Mouse (Mus musculus) cerebellum, postnatal 25 days (tissue): ENCODE measurements at regions not wholly inside any gene's neighbourhood (a gene's known extent, or its start where the extent isn't known, plus 50 kb on each side); places are given as distances from the start of the nearest gene placed in this dataset.

Experiments used
- DNase-seq, 2 experiments: peaks; one replicate each; pipeline ENCODE4 v3.0.0; 2021; ENCODE audit warnings: mixed read lengths in 2 of 2

DNA sequence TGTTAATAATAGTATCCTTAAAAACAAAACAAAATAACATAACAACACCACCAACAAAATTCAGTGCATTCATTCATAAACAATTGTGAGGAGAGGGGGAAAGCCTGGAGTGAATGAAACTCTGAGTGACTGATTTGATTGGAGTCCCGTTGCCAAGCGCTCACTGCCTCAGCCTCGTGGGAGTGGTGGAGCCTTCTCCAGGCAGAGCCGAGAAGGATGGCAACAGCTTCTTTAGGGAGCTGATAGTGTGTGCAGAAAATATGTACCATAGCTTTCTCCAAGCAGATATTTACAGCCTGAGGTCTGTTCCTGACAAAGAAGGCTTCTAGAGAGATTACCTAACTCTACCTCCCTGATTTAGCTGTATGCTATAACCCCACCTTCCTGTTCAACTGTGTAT is 266.5 kb upstream of the Pik3r1 start:
- DNase-seq = no peak

DNA sequence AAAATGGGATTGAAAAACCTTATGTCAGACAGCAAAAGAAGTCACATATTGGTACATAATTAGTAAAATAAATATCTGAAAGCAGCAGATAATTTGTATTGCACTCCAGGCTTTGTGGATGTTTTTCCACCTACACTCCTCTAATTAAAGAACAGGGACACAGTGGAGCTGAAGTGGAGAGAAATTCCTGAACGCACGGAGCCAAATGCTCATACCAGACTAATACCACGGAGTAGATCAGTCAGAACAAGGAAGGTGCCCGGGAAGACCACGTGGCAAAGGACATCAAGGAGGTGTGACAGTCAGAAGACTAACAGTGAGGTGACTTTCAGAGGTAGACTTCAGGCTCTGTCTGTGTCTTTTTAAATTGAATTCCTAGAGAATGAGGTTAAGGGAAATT is 268.0 kb upstream of the Pik3r1 start:
- no peak for DNase-seq

DNA sequence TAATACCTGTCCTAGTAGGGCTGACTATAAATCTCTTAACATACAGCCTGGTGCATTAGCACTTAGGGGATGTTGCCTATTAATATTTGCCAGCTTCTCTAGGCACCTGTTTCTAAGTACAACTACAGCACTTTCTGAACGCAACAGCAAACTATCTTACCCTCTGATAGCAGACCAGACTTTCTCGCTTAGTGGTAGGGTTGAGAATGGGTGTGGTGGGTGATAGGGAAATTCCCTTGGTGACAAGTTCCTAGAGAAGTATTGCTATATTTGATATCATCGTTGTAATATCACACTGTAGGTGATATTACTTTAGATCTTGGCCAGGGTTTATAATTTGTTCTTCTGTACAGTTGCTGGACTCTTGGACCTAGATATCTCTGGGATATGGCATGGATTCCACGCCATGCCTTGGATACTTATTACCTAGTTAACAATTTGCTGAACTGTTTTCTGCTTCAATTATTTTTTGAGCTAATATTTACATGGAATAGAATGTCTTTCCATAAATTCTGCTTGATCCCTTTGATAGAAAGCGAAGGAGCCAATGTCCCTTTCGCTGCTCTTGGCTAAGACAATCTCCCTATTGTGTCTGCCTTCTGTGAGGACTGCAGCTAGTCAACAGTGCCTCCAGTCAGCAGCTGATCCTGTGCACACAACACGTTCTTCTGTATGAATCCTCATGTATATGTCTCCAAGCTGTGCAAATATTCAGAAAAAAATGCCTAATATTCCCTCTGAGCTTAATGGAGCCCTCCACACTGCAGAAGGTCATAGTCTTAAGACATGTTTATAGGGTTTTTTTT is 269.0 kb upstream of the Pik3r1 start:
- DNase-seq = no peak

GRCm38 (mm10) chr13:102060213-102060612 is 292.2 kb upstream of the Pik3r1 start:
- DNase-seq = no peak

GRCm38 (mm10) chr13:102064590-102065273 is 296.7 kb upstream of the Pik3r1 start:
- DNase-seq = no peak

GRCm38 (mm10) chr13:102065274-102065640 is 297.2 kb upstream of the Pik3r1 start:
- DNase-seq = no peak

DNA sequence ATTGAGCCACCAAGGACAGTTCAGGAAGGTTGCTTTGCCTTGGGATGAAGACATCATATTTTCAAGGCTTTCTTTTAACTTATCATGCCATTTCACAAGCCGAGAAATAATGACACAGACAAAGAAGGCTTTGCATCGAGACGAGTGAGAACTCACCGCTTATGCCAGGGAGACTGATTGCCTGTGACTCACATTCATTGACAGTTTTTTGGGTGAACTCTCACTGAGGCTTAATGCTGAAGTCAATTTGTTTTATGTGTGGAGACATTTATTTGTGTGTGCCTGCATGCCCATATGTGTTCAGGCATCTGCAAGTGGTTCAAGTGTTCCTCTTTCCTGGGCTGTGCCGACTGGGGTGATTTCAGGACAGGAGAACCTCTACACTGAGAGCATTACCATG is 297.8 kb upstream of the Pik3r1 start:
- no peak for DNase-seq

- DNase-seq = no peak
These were observed 302.7 kb upstream of the Pik3r1 start for GRCm38 (mm10) chr13:102070740-102071139.

GRCm38 (mm10) chr13:102072366-102072765 is 304.3 kb upstream of the Pik3r1 start:
- DNase-seq = no peak

GRCm38 (mm10) chr13:102087766-102088165 is 319.7 kb upstream of the Pik3r1 start:
- no peak for DNase-seq

DNA sequence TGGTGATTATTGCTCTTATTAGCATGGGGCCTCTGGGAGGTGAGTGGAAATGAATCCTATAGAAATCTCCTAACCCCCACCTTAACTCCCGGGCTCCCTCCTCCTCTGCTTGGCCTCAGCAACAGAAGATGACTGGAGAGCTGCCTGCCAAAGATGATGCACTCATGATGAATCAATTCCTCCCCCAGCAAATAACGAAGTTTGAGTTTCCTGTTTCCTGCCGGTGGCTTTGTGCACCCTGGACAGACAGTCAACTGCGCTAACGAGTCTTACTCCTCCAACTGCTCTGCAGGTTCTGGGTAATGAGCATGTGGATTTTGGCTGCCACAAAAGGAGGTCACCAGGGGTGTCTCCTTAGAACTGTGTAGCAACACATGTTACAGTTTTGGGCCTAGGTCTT is 321.5 kb upstream of the Pik3r1 start:
- DNase-seq = no peak

GRCm38 (mm10) chr13:102094193-102094592 is 326.2 kb upstream of the Pik3r1 start:
- DNase-seq = no peak

DNA sequence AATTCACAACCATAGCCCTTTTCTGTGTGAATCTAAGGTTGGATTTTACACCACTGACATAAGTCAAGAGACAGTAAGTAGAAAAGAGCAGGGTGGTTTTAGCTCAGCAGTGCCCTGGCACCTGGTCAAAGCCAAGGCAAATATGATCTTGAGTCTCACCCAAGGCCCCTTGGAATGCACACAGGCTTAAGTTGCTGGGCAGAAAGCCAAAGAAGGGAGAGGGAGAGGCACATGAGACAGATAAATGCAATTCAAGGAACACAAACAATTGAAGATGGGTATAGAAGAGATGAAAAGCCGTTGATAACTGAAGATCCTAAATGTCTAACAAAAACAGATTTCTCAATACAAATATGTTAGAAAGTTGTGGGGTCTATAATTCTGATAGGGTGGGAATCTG is 335.1 kb upstream of the Pik3r1 start:
- peak in 1 of 2 experiments; percentile 4 for DNase-seq

DNA sequence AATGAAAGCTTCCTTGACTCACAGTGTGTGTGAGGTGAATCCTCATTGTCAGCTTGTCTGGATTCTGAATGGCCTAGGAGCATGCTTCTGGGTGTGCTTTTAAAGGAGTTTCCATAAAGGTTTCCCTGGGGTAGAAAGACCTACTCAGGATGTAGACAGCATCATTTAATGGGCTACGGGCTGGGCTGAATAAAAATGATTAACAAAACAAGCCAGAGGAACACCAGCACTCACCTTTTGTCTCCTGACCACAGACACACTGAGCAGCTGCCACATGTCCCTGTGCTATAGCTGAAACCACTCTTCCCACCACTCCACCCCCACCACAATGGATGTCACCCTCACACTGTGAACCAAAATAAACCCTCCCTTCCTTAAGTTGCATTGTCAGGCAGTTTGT is 338.2 kb upstream of the Pik3r1 start:
- no peak for DNase-seq

DNA sequence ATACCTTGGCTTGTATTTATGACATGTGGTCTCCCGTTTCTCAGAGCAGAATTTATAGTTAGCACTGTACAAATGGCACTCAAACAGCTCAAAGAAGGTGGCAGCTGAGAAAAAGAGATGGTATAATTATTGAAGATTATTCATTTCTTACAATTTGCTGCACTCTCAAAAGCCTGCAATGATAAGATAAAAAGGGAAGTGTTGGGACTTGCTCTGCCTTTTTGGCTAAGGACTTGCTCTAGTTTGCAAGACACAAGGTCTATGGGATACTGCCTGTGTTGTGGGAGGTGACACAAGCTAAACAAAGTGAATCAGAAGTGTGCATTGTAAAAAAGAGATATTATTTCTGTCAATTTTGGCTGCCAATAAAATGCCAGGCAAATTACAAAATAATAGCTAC is 340.2 kb upstream of the Pik3r1 start:
- DNase-seq = no peak

DNA sequence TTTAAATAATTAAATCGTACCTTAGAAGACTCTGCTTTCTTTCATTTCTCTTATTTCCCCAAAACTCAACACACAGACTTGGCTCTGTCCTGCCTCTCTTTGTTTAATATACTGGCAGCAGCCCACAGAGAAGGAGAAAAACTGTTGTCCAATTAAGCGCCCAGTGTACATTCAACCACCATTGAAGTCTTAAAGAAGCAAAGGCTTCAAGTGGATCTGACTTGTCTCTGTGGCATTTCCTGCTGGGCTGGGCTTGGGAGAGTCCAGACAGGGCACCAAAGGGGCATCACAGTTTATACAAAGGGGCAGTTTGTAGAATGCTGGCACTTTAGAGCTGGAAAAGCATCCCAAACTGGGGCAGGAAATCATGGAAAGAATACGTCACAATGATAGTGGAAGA is 340.9 kb upstream of the Pik3r1 start:
- DNase-seq = no peak

DNA sequence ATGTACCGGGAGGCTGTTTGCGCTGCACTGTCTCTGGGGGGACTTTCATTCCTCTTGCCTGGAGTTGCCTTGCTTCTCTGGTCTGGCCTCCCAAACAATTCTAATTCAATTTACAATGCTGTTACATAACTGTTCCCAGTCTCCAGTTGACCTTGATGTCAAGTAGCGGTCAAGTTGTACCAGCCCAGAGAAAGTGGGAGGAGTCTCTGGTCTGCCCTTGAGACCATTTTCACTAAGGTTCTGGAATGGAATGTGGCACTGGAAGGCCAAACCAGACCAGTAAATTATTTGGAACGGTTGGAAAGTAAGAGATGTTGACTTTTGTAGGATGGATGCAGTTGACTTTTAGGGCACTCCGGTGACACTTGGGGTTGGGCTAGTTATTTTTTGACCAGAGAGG is 345.9 kb upstream of the Pik3r1 start:
- no peak for DNase-seq

DNA sequence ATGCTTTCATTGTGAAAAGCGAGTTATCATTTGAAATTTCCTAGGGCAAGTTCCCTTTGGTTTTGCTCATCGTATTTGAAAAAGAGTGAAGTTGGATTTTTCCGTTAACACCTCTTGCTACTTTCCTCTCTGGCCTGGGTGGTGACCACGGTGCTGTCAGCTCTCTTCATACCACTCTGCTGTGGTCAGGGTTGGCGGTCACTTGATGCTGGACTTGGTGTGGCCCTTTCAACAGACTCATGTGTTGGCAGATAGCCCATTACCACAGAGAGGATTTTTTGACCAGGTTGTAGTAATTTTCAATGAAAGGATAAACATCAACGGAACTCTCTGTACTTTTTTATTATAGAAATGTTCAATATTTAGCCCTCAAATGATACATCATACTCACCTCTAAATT is 354.3 kb upstream of the Pik3r1 start:
- no peak for DNase-seq

DNA sequence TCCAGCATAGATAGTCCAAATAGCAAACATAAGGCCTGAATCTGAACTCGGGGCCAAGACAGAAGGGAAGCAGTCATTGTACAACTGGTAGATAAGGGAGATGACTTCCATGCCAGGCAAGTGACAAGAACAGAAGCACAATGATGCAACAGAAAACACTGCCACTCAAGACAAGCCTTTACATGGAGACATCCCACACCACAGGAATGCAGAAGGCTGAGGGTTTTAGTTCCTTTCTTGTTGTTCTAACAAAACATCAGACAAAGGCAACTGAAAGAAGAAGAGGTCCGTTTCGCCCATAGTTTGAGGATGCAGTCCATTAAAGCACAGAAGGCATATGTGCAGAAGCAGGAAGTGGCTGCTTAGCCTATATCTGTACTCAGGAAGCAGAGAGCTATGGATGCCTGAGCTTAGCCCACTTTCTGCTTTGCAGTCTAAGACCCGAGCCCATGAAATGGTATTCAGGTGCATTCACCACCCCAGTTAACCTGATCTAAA is 360.0 kb upstream of the Pik3r1 start:
- no peak for DNase-seq

DNA sequence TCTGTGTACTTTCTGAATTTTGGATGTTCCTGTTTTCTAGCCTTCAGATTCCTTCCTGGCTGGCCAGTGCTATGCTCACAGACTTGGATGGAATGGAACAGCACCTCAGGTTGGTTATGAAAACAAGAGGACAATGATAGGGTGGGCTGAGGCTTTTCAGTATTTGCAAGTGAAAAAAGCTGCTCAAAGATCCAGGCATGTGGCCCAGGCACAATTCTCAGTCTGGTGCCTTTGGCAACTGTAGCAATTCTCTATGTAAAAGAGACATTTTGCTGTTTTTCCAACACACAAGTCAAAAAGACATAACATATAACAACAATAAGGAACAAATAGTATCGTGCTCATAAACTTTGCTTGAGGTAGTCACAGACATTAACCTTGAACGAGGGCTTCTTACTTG is 363.4 kb upstream of the Pik3r1 start:
- DNase-seq = no peak

DNA sequence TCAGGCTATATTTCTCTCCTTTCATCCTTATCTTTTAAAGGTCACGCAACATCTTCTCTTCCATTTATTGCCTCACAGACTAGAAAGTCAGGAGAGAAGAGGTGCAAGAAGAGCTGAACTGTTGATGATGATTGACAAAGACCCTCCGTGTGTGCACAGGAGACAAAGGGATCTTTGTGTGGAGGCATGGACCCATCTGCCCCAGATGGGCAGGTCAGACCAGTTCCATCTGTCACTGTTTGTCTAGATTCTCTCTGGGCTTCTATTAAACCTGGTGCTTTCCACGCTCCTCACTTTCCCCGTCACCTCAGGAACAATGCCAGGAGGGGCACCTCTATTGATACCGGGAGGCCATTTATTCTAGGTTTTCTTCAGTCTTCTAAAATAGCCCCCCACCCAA is 364.1 kb upstream of the Pik3r1 start:
- no peak for DNase-seq

DNA sequence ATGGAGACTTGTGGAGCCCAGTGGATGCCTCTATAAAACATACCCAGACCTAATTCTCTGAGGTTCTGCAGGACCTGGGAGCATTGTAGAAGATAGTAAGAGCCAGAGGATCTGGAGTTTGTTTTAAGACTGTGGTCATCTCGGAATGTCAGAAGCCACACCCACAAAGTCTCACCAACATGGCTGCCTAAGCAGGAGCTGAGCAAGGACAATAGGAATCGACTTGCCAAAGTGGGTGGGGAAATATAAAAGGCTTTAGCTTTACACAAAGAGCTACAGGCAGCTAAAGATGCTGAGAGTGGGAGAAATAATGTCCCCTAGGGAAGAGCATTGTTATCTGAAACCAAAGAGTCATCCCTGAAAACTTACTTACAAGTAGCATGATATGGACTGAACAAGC is 364.7 kb upstream of the Pik3r1 start:
- no peak for DNase-seq

- no peak for DNase-seq
These were observed 367.2 kb upstream of the Pik3r1 start for GRCm38 (mm10) chr13:102135210-102135609.

DNA sequence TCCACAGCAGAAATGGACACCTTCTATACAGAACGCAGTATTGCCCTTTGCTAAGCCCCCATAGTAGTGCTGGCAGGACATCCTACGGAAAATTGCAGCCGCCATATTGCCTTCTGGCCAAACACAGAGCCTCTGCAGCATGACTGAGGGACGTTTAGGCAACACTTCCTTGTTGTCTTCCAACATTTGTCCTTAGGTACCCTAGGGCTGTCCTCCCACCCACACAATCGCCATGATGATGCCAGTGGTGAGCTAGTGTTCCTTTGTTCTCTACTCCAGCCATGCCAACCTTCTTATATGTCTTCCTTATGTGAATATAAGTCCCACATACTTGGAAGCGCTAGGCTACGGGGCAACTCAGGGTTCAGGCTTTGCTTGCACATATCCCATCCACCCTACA is 375.0 kb upstream of the Pik3r1 start:
- no peak for DNase-seq

DNA sequence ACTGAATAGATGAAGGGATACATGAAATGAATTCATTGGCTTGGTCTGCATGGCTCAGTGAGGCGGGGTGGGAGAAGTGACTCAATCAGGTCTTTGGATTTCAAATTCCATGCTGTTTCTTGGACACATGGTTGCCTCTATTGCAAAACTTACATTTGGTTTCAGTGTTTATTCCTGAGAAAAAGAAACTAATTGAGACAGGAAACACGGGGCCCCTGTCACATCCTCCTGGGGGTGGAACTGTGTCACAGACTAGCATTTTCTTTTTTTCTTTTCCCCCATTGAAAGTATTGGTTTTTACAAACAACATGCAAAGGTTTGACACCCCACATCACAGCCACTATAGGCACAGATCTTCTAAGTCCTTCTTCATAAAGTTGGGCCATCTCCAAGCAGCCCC is 375.8 kb upstream of the Pik3r1 start:
- DNase-seq = no peak
